Mouse (Mus musculus): ENCODE results near the gene Spen. TPM values are rescaled to one million over a fixed set of nuclear protein-coding genes. Genes with fewer than 3 reads are reported as not detected.

Gene Spen
- polyA plus RNA-seq, 1 experiment from 2014 or later = 20.4 TPM

- no peak overlapping the region for H3K27ac ChIP-seq
- 74% methylated on average over 6 of the region's 6 CpGs for WGBS
- no peak overlapping the region for H3K4me3 ChIP-seq (replicated peaks; ENCODE audit: low read length)
- H3K36me3 ChIP-seq (replicated peaks; ENCODE audit: control insufficient read depth, insufficient read depth) = peaks cover 29% of the 10 kb centered on the region
- no peaks in the 10 kb centered on the region for H3K4me1 ChIP-seq (replicated peaks; ENCODE audit: control insufficient read depth, insufficient read depth, low read length)
- no peak for DNase-seq (ENCODE audit: low spot score)
- no peaks in the 10 kb centered on the region for H3K27me3 ChIP-seq (ENCODE audit: control insufficient read depth, insufficient read depth, low read length)
- H3K9ac ChIP-seq = no peak overlapping the region
- H3K4me2 ChIP-seq (replicated peaks) = no peak overlapping the region
- no peak for ATAC-seq (ENCODE audit: low FRiP score)
- no peaks in the 10 kb centered on the region for H3K9me3 ChIP-seq (ENCODE audit: control insufficient read depth, low read length)
These were observed 13.7 kb downstream of the Spen start for GRCm38 (mm10) chr4:141524658-141525057.

- no peaks in the 10 kb centered on the region for H3K27me3 ChIP-seq (ENCODE audit: control insufficient read depth, insufficient read depth, low read length)
- DNase-seq (ENCODE audit: low spot score) = no peak
- H3K9ac ChIP-seq = no peak overlapping the region
- no peaks in the 10 kb centered on the region for H3K9me3 ChIP-seq (ENCODE audit: control insufficient read depth, low read length)
- WGBS = 82% methylated on average over 11 of the region's 11 CpGs
- H3K4me1 ChIP-seq (replicated peaks; ENCODE audit: control insufficient read depth, insufficient read depth, low read length) = no peaks in the 10 kb centered on the region
- H3K27ac ChIP-seq = no peak overlapping the region
- peaks cover 39% of the 10 kb centered on the region for H3K36me3 ChIP-seq (replicated peaks; ENCODE audit: control insufficient read depth, insufficient read depth)
- H3K4me2 ChIP-seq (replicated peaks) = no peak overlapping the region
- no peak for ATAC-seq (ENCODE audit: low FRiP score)
- no peak overlapping the region for H3K4me3 ChIP-seq (replicated peaks; ENCODE audit: low read length)
These were observed 15.3 kb downstream of the Spen start for GRCm38 (mm10) chr4:141523128-141523527.

- H3K4me3 ChIP-seq (replicated peaks; ENCODE audit: low read length) = no peak overlapping the region
- H3K4me2 ChIP-seq (replicated peaks) = no peak overlapping the region
- H3K27ac ChIP-seq = no peak overlapping the region
- H3K9ac ChIP-seq = no peak overlapping the region
- no peaks in the 10 kb centered on the region for H3K27me3 ChIP-seq (ENCODE audit: control insufficient read depth, insufficient read depth, low read length)
- peaks cover 80% of the 10 kb centered on the region for H3K36me3 ChIP-seq (replicated peaks; ENCODE audit: control insufficient read depth, insufficient read depth)
- no peaks in the 10 kb centered on the region for H3K4me1 ChIP-seq (replicated peaks; ENCODE audit: control insufficient read depth, insufficient read depth, low read length)
- H3K9me3 ChIP-seq (ENCODE audit: control insufficient read depth, low read length) = no peaks in the 10 kb centered on the region
- WGBS = 88% methylated on average over 3 of the region's 3 CpGs
- DNase-seq (ENCODE audit: low spot score) (no peak), ATAC-seq (ENCODE audit: low FRiP score) (no peak)
These were observed 20.0 kb downstream of the Spen start for GRCm38 (mm10) chr4:141518386-141518785.

GRCm38 (mm10) chr4:141514179-141514641, 24.2 kb downstream of the Spen start:
- Histone ChIP-seq H3K4me1 (replicated peaks; ENCODE audit: control insufficient read depth, insufficient read depth, low read length) (0 out of 2 replicates have a peak, but pooled peaks cover 5% of the 10 kb centered on the region), H3K36me3 (replicated peaks; ENCODE audit: control insufficient read depth, insufficient read depth) (peaks cover 50% of the 10 kb centered on the region), H3K27ac (no peak overlapping the region), H3K9ac (no peak overlapping the region), H3K27me3 (ENCODE audit: control insufficient read depth, insufficient read depth, low read length) (no peaks in the 10 kb centered on the region), H3K4me2 (replicated peaks) (no peak overlapping the region), H3K4me3 (replicated peaks; ENCODE audit: low read length) (no peak overlapping the region), H3K9me3 (ENCODE audit: control insufficient read depth, low read length) (no peaks in the 10 kb centered on the region)
- no peak for DNase-seq (ENCODE audit: low spot score)
- ATAC-seq (ENCODE audit: low FRiP score) = no peak
- WGBS = 53% methylated on average over 12 of the region's 12 CpGs

- Histone ChIP-seq H3K4me1 (replicated peaks; ENCODE audit: control insufficient read depth, insufficient read depth, low read length) (peaks cover 8% of the 10 kb centered on the region; the same call in 1 of the 2 replicates), H3K4me2 (replicated peaks) (no peak overlapping the region), H3K27ac (no peak overlapping the region), H3K9ac (no peak overlapping the region), H3K27me3 (ENCODE audit: control insufficient read depth, insufficient read depth, low read length) (no peaks in the 10 kb centered on the region), H3K36me3 (replicated peaks; ENCODE audit: control insufficient read depth, insufficient read depth) (peaks cover 32% of the 10 kb centered on the region), H3K9me3 (ENCODE audit: control insufficient read depth, low read length) (no peaks in the 10 kb centered on the region), H3K4me3 (replicated peaks; ENCODE audit: low read length) (no peak overlapping the region)
- WGBS = 80% methylated on average over 6 of the region's 6 CpGs
- ATAC-seq (ENCODE audit: low FRiP score) (no peak), DNase-seq (ENCODE audit: low spot score) (no peak)
These were observed 26.3 kb downstream of the Spen start for GRCm38 (mm10) chr4:141512145-141512544.

- no peak overlapping the region for H3K9ac ChIP-seq
- H3K36me3 ChIP-seq (replicated peaks; ENCODE audit: control insufficient read depth, insufficient read depth) = peaks cover 15% of the 10 kb centered on the region
- H3K4me2 ChIP-seq (replicated peaks) = no peak overlapping the region
- H3K27ac ChIP-seq = no peak overlapping the region
- DNase-seq (ENCODE audit: low spot score) (no peak), ATAC-seq (ENCODE audit: low FRiP score) (no peak)
- no peaks in the 10 kb centered on the region for H3K9me3 ChIP-seq (ENCODE audit: control insufficient read depth, low read length)
- no peaks in the 10 kb centered on the region for H3K27me3 ChIP-seq (ENCODE audit: control insufficient read depth, insufficient read depth, low read length)
- WGBS = 86% methylated on average over 13 of the region's 13 CpGs
- H3K4me3 ChIP-seq (replicated peaks; ENCODE audit: low read length) = no peak overlapping the region
- peaks cover 19% of the 10 kb centered on the region for H3K4me1 ChIP-seq (replicated peaks; ENCODE audit: control insufficient read depth, insufficient read depth, low read length)
These were observed 27.9 kb downstream of the Spen start for GRCm38 (mm10) chr4:141510457-141510856.

- no peaks in the 10 kb centered on the region for H3K27me3 ChIP-seq (ENCODE audit: control insufficient read depth, insufficient read depth, low read length)
- no peak overlapping the region for H3K4me3 ChIP-seq (replicated peaks; ENCODE audit: low read length)
- no peak overlapping the region for H3K9ac ChIP-seq
- 0 out of 2 replicates have a peak overlapping the region, but pooled peaks have one; percentile 9 for H3K4me2 ChIP-seq (replicated peaks)
- no peaks in the 10 kb centered on the region for H3K9me3 ChIP-seq (ENCODE audit: control insufficient read depth, low read length)
- ATAC-seq (ENCODE audit: low FRiP score) (no peak), DNase-seq (ENCODE audit: low spot score) (no peak)
- H3K4me1 ChIP-seq (replicated peaks; ENCODE audit: control insufficient read depth, insufficient read depth, low read length) = peaks cover 25% of the 10 kb centered on the region
- no peaks in the 10 kb centered on the region for H3K36me3 ChIP-seq (replicated peaks; ENCODE audit: control insufficient read depth, insufficient read depth)
- 73% methylated on average over 10 of the region's 10 CpGs for WGBS
- H3K27ac ChIP-seq = peak overlapping the region; percentile 90
These were observed 31.5 kb downstream of the Spen start for GRCm38 (mm10) chr4:141506893-141507292.

DNA sequence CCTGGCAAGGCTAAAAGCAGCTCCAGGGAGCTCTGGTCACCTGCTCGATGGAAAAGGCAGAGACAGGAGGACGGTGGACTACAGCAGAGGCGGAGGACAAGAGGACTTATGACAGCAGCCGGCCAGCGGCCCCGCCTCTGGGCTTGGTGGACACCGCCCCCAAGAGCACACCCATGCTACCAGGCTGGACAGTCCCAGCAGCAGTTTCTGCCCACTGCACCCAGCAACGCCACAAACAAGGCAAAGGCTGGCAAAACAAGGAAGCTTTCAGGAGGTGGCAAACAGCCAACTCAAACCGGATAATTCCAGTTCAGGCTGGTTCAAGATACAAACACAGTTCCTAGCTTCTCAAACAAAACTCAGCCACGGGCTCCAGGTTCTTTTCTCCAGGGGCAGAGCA, 32.0 kb downstream of the Spen start:
- ATAC-seq (ENCODE audit: low FRiP score) = peak; percentile 80
- Histone ChIP-seq H3K36me3 (replicated peaks; ENCODE audit: control insufficient read depth, insufficient read depth) (no peaks in the 10 kb centered on the region), H3K9ac (no peak overlapping the region), H3K27ac (peak overlapping the region; percentile 90), H3K9me3 (ENCODE audit: control insufficient read depth, low read length) (no peaks in the 10 kb centered on the region), H3K27me3 (ENCODE audit: control insufficient read depth, insufficient read depth, low read length) (no peaks in the 10 kb centered on the region), H3K4me2 (replicated peaks) (peak overlapping the region; percentile 9; the same call in 1 of the 2 replicates), H3K4me1 (replicated peaks; ENCODE audit: control insufficient read depth, insufficient read depth, low read length) (peaks cover 25% of the 10 kb centered on the region), H3K4me3 (replicated peaks; ENCODE audit: low read length) (no peak overlapping the region)
- WGBS = 51% methylated on average over 10 of the region's 10 CpGs
- peak; percentile 83 for DNase-seq (ENCODE audit: low spot score)

- Histone ChIP-seq H3K4me2 (replicated peaks) (no peak overlapping the region), H3K9me3 (ENCODE audit: control insufficient read depth, low read length) (no peaks in the 10 kb centered on the region), H3K4me3 (replicated peaks; ENCODE audit: low read length) (no peak overlapping the region), H3K9ac (no peak overlapping the region), H3K27ac (peak overlapping the region; percentile 90; the same call in 1 of the 2 replicates), H3K36me3 (replicated peaks; ENCODE audit: control insufficient read depth, insufficient read depth) (no peaks in the 10 kb centered on the region), H3K4me1 (replicated peaks; ENCODE audit: control insufficient read depth, insufficient read depth, low read length) (peaks cover 26% of the 10 kb centered on the region), H3K27me3 (ENCODE audit: control insufficient read depth, insufficient read depth, low read length) (no peaks in the 10 kb centered on the region)
- no peak for DNase-seq (ENCODE audit: low spot score)
- 0 out of 2 replicates have a peak, but pooled peaks have one; percentile 24 for ATAC-seq (ENCODE audit: low FRiP score)
- WGBS = 94% methylated on average over 10 of the region's 11 CpGs
These were observed 32.6 kb downstream of the Spen start for GRCm38 (mm10) chr4:141505810-141506209.

DNA sequence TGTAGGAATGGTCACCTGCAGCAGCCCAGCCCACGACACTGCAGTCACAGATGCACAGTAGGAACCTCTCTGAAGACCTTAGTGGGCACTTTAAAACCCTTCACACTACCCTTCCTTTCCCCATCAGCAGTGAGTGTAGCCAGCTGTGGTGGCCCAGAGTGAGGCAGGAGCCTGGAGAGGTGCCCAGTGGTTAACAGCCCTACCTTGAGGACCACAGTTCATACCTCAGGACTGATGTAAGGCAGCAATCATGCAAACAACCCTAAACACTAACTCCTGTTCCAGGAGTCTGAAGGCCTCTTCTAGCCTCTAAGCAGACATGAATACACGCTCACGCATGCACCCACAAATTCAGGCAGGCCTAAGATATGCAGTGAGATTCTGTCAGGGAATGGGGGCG, 33.9 kb downstream of the Spen start:
- DNase-seq (ENCODE audit: low spot score) (no peak), ATAC-seq (ENCODE audit: low FRiP score) (no peak)
- no peaks in the 10 kb centered on the region for H3K27me3 ChIP-seq (ENCODE audit: control insufficient read depth, insufficient read depth, low read length)
- 89% methylated on average over 4 of the region's 4 CpGs for WGBS
- H3K36me3 ChIP-seq (replicated peaks; ENCODE audit: control insufficient read depth, insufficient read depth) = no peaks in the 10 kb centered on the region; the same call in 1 of the 2 replicates
- no peak overlapping the region for H3K4me2 ChIP-seq (replicated peaks)
- H3K9me3 ChIP-seq (ENCODE audit: control insufficient read depth, low read length) = no peaks in the 10 kb centered on the region
- no peak overlapping the region for H3K9ac ChIP-seq
- H3K4me1 ChIP-seq (replicated peaks; ENCODE audit: control insufficient read depth, insufficient read depth, low read length) = peaks cover 26% of the 10 kb centered on the region
- no peak overlapping the region for H3K27ac ChIP-seq
- H3K4me3 ChIP-seq (replicated peaks; ENCODE audit: low read length) = no peak overlapping the region

Measured in hindbrain, embryonic 14.5 days (tissue).